Mouse (Mus musculus): Measurements from ENCODE around the gene Gcn1l1. TPM values are rescaled to one million over a fixed set of nuclear protein-coding genes. Genes with fewer than 3 reads are reported as not detected.

Gcn1l1 gene
- total RNA-seq, 2 experiments from 2014 or later, result 74.5 to 76.7 TPM

DNA sequence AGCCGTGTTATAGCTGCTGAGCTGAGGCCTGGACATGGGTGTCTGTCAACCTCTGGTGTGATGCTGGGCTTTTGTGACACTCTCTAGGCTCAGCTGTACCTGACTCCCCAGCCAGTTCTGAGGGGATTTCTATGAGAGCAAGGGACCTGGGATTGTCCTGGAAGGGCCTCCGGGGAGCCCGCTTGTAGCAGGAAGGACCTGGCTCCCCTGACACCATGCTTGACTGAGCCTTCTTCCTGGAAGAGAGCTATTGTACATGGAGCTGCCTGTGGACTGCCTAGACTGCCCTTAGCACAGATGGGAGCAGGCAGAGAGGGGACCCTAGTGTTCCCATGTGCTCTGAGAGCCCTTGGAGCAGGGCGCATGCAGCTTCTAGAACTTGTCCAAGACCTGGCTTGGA, 39.6 kb upstream of the Gcn1l1 start:
- DNase-seq (ENCODE audit: low spot score in 2 of 2), result no peak
- TF ChIP-seq CTCF (conservative IDR thresholded peaks at IDR 0.05), result no peak
- H3K4me3 ChIP-seq, result no peak overlapping the region
- 0 out of 2 replicates have a peak overlapping the region, but pooled peaks have one; percentile 33 for H3K27ac ChIP-seq

DNA sequence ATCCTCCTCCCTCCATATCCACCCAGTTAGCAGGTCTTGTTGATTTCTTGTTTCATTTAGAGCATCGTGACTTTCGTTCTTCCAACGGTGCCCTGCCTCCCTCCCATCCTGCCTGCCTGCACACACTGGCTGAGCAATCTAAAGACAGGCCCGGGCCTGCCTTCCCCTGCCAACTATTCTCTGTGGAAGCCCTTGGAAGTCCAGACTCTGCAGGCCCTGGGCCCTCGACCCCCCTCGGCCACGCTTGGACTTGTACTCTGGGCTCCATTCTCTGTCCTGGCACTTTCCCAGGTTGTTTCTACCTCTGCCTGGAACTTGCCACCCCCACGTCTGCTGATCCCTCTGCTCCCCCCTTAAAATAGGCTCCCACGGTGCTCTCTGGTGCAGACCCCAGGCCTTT, 39.1 kb upstream of the Gcn1l1 start:
- Histone ChIP-seq H3K4me3 (no peak overlapping the region), H3K27ac (0 out of 2 replicates have a peak overlapping the region, but pooled peaks have one; percentile 33)
- no peak for DNase-seq (ENCODE audit: low spot score in 2 of 2)
- TF ChIP-seq CTCF (conservative IDR thresholded peaks at IDR 0.05), result no peak

- TF ChIP-seq CTCF (conservative IDR thresholded peaks at IDR 0.05), result no peak
- no peak for DNase-seq (ENCODE audit: low spot score in 2 of 2)
- H3K27ac ChIP-seq, result no peak overlapping the region
- no peak overlapping the region for H3K4me3 ChIP-seq
Measured at GRCm38 (mm10) chr5:115526456-115527202, 38.4 kb upstream of the Gcn1l1 start.

DNA sequence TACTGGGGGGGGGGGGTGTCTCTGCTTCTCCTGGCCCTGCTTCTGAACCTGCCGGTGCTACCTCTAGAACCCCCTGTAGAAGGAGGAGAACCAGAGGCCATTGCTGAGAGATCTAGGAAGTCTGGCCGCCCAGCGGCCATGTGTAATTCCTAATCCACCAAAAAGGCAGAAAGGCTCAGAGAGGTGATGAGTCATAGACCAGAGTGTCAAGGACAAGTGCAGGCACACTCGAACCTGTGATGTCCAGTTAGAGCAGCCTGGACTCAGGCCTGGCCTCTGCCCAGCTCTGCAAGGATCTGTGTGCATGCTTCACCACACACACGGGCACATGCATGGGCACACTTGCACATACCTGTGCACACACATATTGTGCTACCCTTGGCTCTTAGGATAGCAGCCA, 36.9 kb upstream of the Gcn1l1 start:
- no peak overlapping the region for H3K27ac ChIP-seq
- DNase-seq (ENCODE audit: low spot score in 2 of 2), result no peak
- TF ChIP-seq CTCF (conservative IDR thresholded peaks at IDR 0.05), result no peak
- no peak overlapping the region for H3K4me3 ChIP-seq

- no peak for DNase-seq (ENCODE audit: low spot score in 2 of 2)
- Histone ChIP-seq H3K27ac (peak overlapping the region; percentile 87), H3K4me3 (no peak overlapping the region)
- TF ChIP-seq CTCF (conservative IDR thresholded peaks at IDR 0.05), result no peak
Measured at GRCm38 (mm10) chr5:115529364-115529741, 35.7 kb upstream of the Gcn1l1 start.

- Histone ChIP-seq H3K4me3 (no peak overlapping the region), H3K27ac (peak overlapping the region; percentile 87)
- no peak for DNase-seq (ENCODE audit: low spot score in 2 of 2)
- TF ChIP-seq CTCF (conservative IDR thresholded peaks at IDR 0.05), result no peak
Measured at GRCm38 (mm10) chr5:115529742-115530446, 35.2 kb upstream of the Gcn1l1 start.

DNA sequence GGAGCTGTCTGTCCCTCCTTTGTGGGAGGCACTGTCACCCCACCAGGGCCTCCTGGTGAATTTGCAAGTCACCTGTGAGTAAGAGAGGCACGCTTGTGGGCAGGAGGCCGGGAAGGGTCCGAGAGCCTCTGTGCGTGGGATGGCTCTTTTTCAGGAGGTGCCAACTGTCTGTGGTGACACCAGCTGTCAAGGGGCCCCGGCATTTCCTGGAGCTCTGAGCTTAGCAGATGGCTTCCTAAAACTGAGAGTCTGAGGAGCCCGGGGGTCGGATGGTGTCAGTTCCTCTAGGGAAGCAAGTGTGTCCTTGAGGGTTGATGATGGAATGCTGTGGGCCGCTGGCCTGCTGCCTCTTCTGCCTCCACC, 34.6 kb upstream of the Gcn1l1 start:
- no peak for DNase-seq (ENCODE audit: low spot score in 2 of 2)
- no peak for TF ChIP-seq CTCF (conservative IDR thresholded peaks at IDR 0.05)
- Histone ChIP-seq H3K27ac (peak overlapping the region; percentile 87; the same call in 1 of the 2 replicates), H3K4me3 (no peak overlapping the region)

DNA sequence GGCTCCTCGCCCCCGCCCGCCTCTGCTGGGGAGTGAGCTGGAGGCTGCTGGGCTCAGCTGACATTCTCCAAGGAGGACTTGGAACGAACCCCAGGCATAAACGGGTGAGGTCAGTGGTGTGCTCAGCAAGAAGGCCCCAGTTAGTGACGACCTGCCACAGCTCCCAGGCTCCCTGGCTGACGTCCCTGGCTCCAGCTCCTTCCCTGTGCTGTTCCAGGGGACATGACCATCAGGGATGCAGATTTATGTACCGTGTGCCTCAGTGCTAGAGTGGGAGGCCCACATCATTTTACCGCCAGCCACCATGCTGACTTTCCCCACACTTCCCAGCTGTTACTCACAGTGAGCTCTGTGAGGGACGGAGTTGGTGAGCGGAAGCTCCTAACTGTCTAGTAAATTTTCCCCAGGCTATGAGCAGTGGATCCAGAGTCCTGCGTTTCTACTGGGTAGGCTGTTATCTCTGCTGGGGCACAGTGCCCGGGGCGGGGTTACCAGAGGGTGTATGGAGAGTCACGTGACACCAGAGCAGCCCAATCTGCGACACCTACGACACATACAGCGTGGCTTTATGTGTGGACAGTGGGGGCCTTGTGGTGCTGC, 33.3 kb upstream of the Gcn1l1 start:
- peak overlapping the region; percentile 22; the same call in 1 of the 2 replicates for H3K4me3 ChIP-seq
- peak overlapping the region; percentile 87 for H3K27ac ChIP-seq
- no peak for TF ChIP-seq CTCF (conservative IDR thresholded peaks at IDR 0.05)
- peak; percentile 55 to 71 for DNase-seq (ENCODE audit: low spot score in 2 of 2)

GRCm38 (mm10) chr5:115534290-115534731, 30.7 kb upstream of the Gcn1l1 start:
- no peak for TF ChIP-seq CTCF (conservative IDR thresholded peaks at IDR 0.05)
- no peak overlapping the region for H3K4me3 ChIP-seq
- H3K27ac ChIP-seq, result peak overlapping the region; percentile 19; the same call in 1 of the 2 replicates
- no peak for DNase-seq (ENCODE audit: low spot score in 2 of 2)

- Histone ChIP-seq H3K27ac (peak overlapping the region; percentile 28; the same call in 1 of the 2 replicates), H3K4me3 (no peak overlapping the region)
- no peak for DNase-seq (ENCODE audit: low spot score in 2 of 2)
- no peak for TF ChIP-seq CTCF (conservative IDR thresholded peaks at IDR 0.05)
Measured at GRCm38 (mm10) chr5:115534856-115535255, 30.2 kb upstream of the Gcn1l1 start.

GRCm38 (mm10) chr5:115535635-115536034, 29.4 kb upstream of the Gcn1l1 start:
- peak overlapping the region; percentile 28; the same call in 1 of the 2 replicates for H3K27ac ChIP-seq
- no peak overlapping the region for H3K4me3 ChIP-seq
- no peak for TF ChIP-seq CTCF (conservative IDR thresholded peaks at IDR 0.05)
- no peak for DNase-seq (ENCODE audit: low spot score in 2 of 2)

GRCm38 (mm10) chr5:115538017-115538692, 26.9 kb upstream of the Gcn1l1 start:
- H3K4me3 ChIP-seq, result no peak overlapping the region

DNA sequence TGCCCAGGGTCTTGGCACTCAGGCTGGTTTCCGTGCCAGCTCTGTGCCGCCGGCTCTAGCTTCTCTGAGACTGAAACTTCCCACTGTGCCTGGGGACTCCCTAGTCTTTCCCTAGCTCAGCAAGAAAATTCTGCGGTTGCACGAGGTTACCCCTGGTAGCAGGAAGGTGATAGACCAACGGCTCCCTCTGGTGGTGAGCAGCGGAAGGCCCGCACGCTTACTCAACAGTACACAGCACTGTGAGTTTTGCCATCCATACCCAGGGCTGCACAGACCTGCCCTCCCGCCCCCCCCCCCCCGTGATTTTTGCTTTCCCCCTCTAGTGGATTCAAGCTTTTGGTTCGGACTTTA, 26.4 kb upstream of the Gcn1l1 start:
- peak; percentile 89 to 96 for DNase-seq (ENCODE audit: low spot score in 2 of 2)
- no peak overlapping the region for H3K4me3 ChIP-seq
- peak; percentile 89 for TF ChIP-seq CTCF (conservative IDR thresholded peaks at IDR 0.05)
- peak overlapping the region; percentile 33; the same call in 1 of the 2 replicates for H3K27ac ChIP-seq

More at GRCm38 (mm10) chr5:115538017-115538692, 26.9 kb upstream of the Gcn1l1 start:
- no peak for DNase-seq (ENCODE audit: low spot score in 2 of 2)
- TF ChIP-seq CTCF (conservative IDR thresholded peaks at IDR 0.05), result no peak
- H3K27ac ChIP-seq, result peak overlapping the region; percentile 33; the same call in 1 of the 2 replicates

All from layer of hippocampus, adult 2 months (tissue).